Mouse (Mus musculus) kidney, postnatal 14 days (tissue): ENCODE data around the gene Cpd.
A peak's percentile ranks its signal among the peaks of the same experiment; 100 is the strongest.

Experiments used
- DNase-seq: peaks from one replicate; pipeline ENCODE4 v3.0.0; 2022; ENCODE audit warnings: mixed read lengths

Gene Cpd

GRCm38 (mm10) chr11:76775533-76775932 is 71.3 kb downstream of the Cpd start:
- DNase-seq, result no peak

- no peak for DNase-seq
Measured at GRCm38 (mm10) chr11:76773811-76774210, 73.0 kb downstream of the Cpd start.

- no peak for DNase-seq
Measured at GRCm38 (mm10) chr11:76770566-76770965, 76.3 kb downstream of the Cpd start.

GRCm38 (mm10) chr11:76763741-76764122 is 83.1 kb downstream of the Cpd start:
- no peak for DNase-seq

GRCm38 (mm10) chr11:76763053-76763740 is 83.6 kb downstream of the Cpd start, which contains the start of gene Gosr1:
TSS of gene Gosr1 (minus strand) at chr11:76763579.
- DNase-seq, result peak; percentile 94

- no peak for DNase-seq
Measured at GRCm38 (mm10) chr11:76752276-76752675, 94.5 kb downstream of the Cpd start.

GRCm38 (mm10) chr11:76748819-76749218 is 98.0 kb downstream of the Cpd start:
- no peak for DNase-seq

- no peak for DNase-seq
Measured at GRCm38 (mm10) chr11:76745921-76746320, 100.9 kb downstream of the Cpd start.

- DNase-seq, result peak; percentile 36
Measured at GRCm38 (mm10) chr11:76744550-76744949, 102.3 kb downstream of the Cpd start.

- DNase-seq, result no peak
Measured at GRCm38 (mm10) chr11:76742511-76742910, 104.3 kb downstream of the Cpd start.

- no peak for DNase-seq
Measured at GRCm38 (mm10) chr11:76739125-76739524, 107.7 kb downstream of the Cpd start.

GRCm38 (mm10) chr11:76735753-76736324 is 111.0 kb downstream of the Cpd start:
- DNase-seq, result no peak

- no peak for DNase-seq
Measured at GRCm38 (mm10) chr11:76734560-76734959, 112.3 kb downstream of the Cpd start.

- DNase-seq, result no peak
Measured at GRCm38 (mm10) chr11:76730650-76731049, 116.2 kb downstream of the Cpd start.
